Mouse (Mus musculus) neural tube, embryonic 14.5 days (tissue): ENCODE results near the gene Rnf26. TPM values are rescaled to one million over a fixed set of nuclear protein-coding genes. Genes with fewer than 3 reads are reported as not detected.
A peak's percentile ranks its signal among the peaks of the same experiment; 100 is the strongest.

Source experiments
- ATAC-seq: fragments of 200-750 bp; cut with Nextera tagmentation; 2 replicates; pipeline ENCODE4 v1.8.0; 2017; ENCODE audit warnings: low read depth, mild to moderate bottlenecking, moderate TSS enrichment, moderate library complexity
- H3K27ac ChIP-seq: fragments of 300-500 bp; sonication (generic); 2 replicates; pipeline ENCODE4 v1.5.1; 2014; ENCODE audit warnings: low read depth, mild to moderate bottlenecking, control low read depth, low read length, moderate library complexity, mixed read lengths
- H3K27me3 ChIP-seq: fragments of 300-500 bp; sonication (generic); 2 replicates; pipeline ENCODE4 v1.6.1; 2014; ENCODE audit warnings: low read length; ENCODE audit not compliant: control insufficient read depth, insufficient read depth
- H3K36me3 ChIP-seq: fragments of 300-500 bp; sonication (generic); 2 replicates; pipeline ENCODE4 v1.6.1; 2014; ENCODE audit warnings: low read length, mixed read lengths; ENCODE audit not compliant: control insufficient read depth, insufficient read depth
- H3K4me1 ChIP-seq: fragments of 300-500 bp; sonication (generic); 2 replicates; pipeline ENCODE4 v1.6.1; 2014; ENCODE audit warnings: low read length; ENCODE audit not compliant: control insufficient read depth, insufficient read depth
- H3K4me2 ChIP-seq: fragments of 300-500 bp; sonication (generic); 2 replicates; pipeline ENCODE4 v1.6.1; 2014; ENCODE audit warnings: mild to moderate bottlenecking, low read depth, low read length, control low read depth
- H3K4me3 ChIP-seq: fragments of 300-500 bp; sonication (generic); 2 replicates; pipeline ENCODE4 v1.5.1; 2014; ENCODE audit warnings: low read depth, low read length, control low read depth, mixed read lengths
- H3K9ac ChIP-seq: fragments of 300-500 bp; sonication (generic); replicated peaks from 2 replicates; pipeline ENCODE4 v1.6.1; 2014; ENCODE audit warnings: low read depth, mild to moderate bottlenecking, control low read depth, low read length, mixed read lengths
- H3K9me3 ChIP-seq: fragments of 300-500 bp; sonication (generic); 2 replicates; pipeline ENCODE4 v1.6.1; 2016; ENCODE audit warnings: low read length; ENCODE audit not compliant: control insufficient read depth
- WGBS: fragments of 180-500 bp; shearing (Covaris S2); extraction: QIAGEN DNeasy Blood & Tissue Kit; methylation state at CpG from one replicate; pipeline ENCODE4 v1.1.7; 2014; 5-methylcytosine and 5-hydroxymethylcytosine counted together
- polyA plus RNA-seq: library from polyadenylated mRNA; unstranded; fragments of >200 nt; fragmentation: Nextera tagmentation; extraction: Ambion mirVana; gene quantifications from 2 replicates; pipeline ENCODE4 v1.2.1, GENCODE M21; 2014

Rnf26 gene
- polyA plus RNA-seq, 1 experiment from 2014 or later, result 28.9 TPM

- Histone ChIP-seq H3K9ac (peak overlapping the region; percentile 46), H3K4me3 (peak overlapping the region; percentile 23), H3K4me2 (peak overlapping the region; percentile 53), H3K27me3 (peaks cover 18% of the 10 kb centered on the region), H3K36me3 (no peaks in the 10 kb centered on the region), H3K27ac (no peak overlapping the region; the same call in 1 of the 2 replicates), H3K9me3 (no peaks in the 10 kb centered on the region), H3K4me1 (peaks cover 12% of the 10 kb centered on the region)
- WGBS, result 11% methylated on average over 9 of the region's 9 CpGs
- no peak for ATAC-seq
These were observed 16.3 kb upstream of the Rnf26 start for GRCm38 (mm10) chr9:44129633-44130032.

- Histone ChIP-seq H3K4me3 (no peak overlapping the region), H3K4me1 (peaks cover 7% of the 10 kb centered on the region), H3K27me3 (peaks cover 5% of the 10 kb centered on the region; the same call in 1 of the 2 replicates), H3K36me3 (no peaks in the 10 kb centered on the region), H3K4me2 (no peak overlapping the region), H3K9ac (no peak overlapping the region), H3K27ac (no peak overlapping the region), H3K9me3 (no peaks in the 10 kb centered on the region)
- 55% methylated on average over 3 of the region's 3 CpGs for WGBS
- ATAC-seq, result no peak
These were observed 14.1 kb upstream of the Rnf26 start for GRCm38 (mm10) chr9:44127351-44127801.

GRCm38 (mm10) chr9:44126746-44127145 is 13.4 kb upstream of the Rnf26 start:
- 90% methylated on average over 3 of the region's 3 CpGs for WGBS
- no peak overlapping the region for H3K9ac ChIP-seq
- no peak overlapping the region for H3K4me2 ChIP-seq
- H3K36me3 ChIP-seq, result no peaks in the 10 kb centered on the region
- no peak overlapping the region for H3K27ac ChIP-seq
- no peak overlapping the region for H3K4me3 ChIP-seq
- H3K4me1 ChIP-seq, result peaks cover 7% of the 10 kb centered on the region
- H3K9me3 ChIP-seq, result no peaks in the 10 kb centered on the region
- ATAC-seq, result no peak
- 0 out of 2 replicates have a peak, but pooled peaks cover 3% of the 10 kb centered on the region for H3K27me3 ChIP-seq

- no peaks in the 10 kb centered on the region for H3K36me3 ChIP-seq
- 30% methylated on average over 18 of the region's 18 CpGs for WGBS
- 0 out of 2 replicates have a peak overlapping the region, but pooled peaks have one; percentile 14 for H3K4me2 ChIP-seq
- no peak overlapping the region for H3K9ac ChIP-seq
- no peak overlapping the region for H3K4me3 ChIP-seq
- H3K27me3 ChIP-seq, result no peaks in the 10 kb centered on the region
- H3K9me3 ChIP-seq, result no peaks in the 10 kb centered on the region
- peak; percentile 67 for ATAC-seq
- H3K27ac ChIP-seq, result no peak overlapping the region
- H3K4me1 ChIP-seq, result peaks cover 7% of the 10 kb centered on the region
These were observed 12.5 kb upstream of the Rnf26 start for GRCm38 (mm10) chr9:44125546-44126428.

GRCm38 (mm10) chr9:44125026-44125425 is 11.7 kb upstream of the Rnf26 start:
- no peaks in the 10 kb centered on the region for H3K27me3 ChIP-seq
- no peaks in the 10 kb centered on the region for H3K9me3 ChIP-seq
- H3K4me2 ChIP-seq, result no peak overlapping the region
- H3K4me1 ChIP-seq, result peaks cover 3% of the 10 kb centered on the region
- 59% methylated on average over 5 of the region's 5 CpGs for WGBS
- H3K4me3 ChIP-seq, result no peak overlapping the region
- no peaks in the 10 kb centered on the region for H3K36me3 ChIP-seq
- no peak overlapping the region for H3K27ac ChIP-seq
- H3K9ac ChIP-seq, result no peak overlapping the region
- no peak for ATAC-seq

- H3K4me2 ChIP-seq, result no peak overlapping the region
These were observed 11.0 kb upstream of the Rnf26 start for GRCm38 (mm10) chr9:44124317-44124716.

GRCm38 (mm10) chr9:44119948-44120465 is 6.7 kb upstream of the Rnf26 start:
- no peak overlapping the region for H3K27ac ChIP-seq
- H3K4me1 ChIP-seq, result no peaks in the 10 kb centered on the region
- no peak overlapping the region for H3K4me2 ChIP-seq
- WGBS, result 85% methylated on average over 8 of the region's 8 CpGs
- H3K27me3 ChIP-seq, result no peaks in the 10 kb centered on the region
- H3K4me3 ChIP-seq, result no peak overlapping the region
- H3K36me3 ChIP-seq, result no peaks in the 10 kb centered on the region
- ATAC-seq, result no peak
- H3K9ac ChIP-seq, result no peak overlapping the region
- no peaks in the 10 kb centered on the region for H3K9me3 ChIP-seq

More at GRCm38 (mm10) chr9:44124317-44124716, 11.0 kb upstream of the Rnf26 start:
- H3K4me1 ChIP-seq, result no peaks in the 10 kb centered on the region
- no peaks in the 10 kb centered on the region for H3K9me3 ChIP-seq
- no peak for ATAC-seq
- no peak overlapping the region for H3K4me3 ChIP-seq
- H3K27ac ChIP-seq, result no peak overlapping the region
- H3K27me3 ChIP-seq, result no peaks in the 10 kb centered on the region
- 74% methylated on average over 6 of the region's 6 CpGs for WGBS
- no peaks in the 10 kb centered on the region for H3K36me3 ChIP-seq
- H3K9ac ChIP-seq, result no peak overlapping the region

- Histone ChIP-seq H3K4me1 (no peaks in the 10 kb centered on the region), H3K4me3 (no peak overlapping the region), H3K9me3 (no peaks in the 10 kb centered on the region), H3K27me3 (no peaks in the 10 kb centered on the region), H3K36me3 (no peaks in the 10 kb centered on the region), H3K9ac (no peak overlapping the region), H3K27ac (no peak overlapping the region), H3K4me2 (no peak overlapping the region)
- no peak for ATAC-seq
- 47% methylated on average over 5 of the region's 5 CpGs for WGBS
These were observed 5.7 kb upstream of the Rnf26 start for GRCm38 (mm10) chr9:44119011-44119410.

GRCm38 (mm10) chr9:44116182-44116581 is 2.9 kb upstream of the Rnf26 start:
- Histone ChIP-seq H3K9me3 (no peaks in the 10 kb centered on the region), H3K4me2 (no peak overlapping the region), H3K27me3 (no peaks in the 10 kb centered on the region), H3K27ac (no peak overlapping the region), H3K9ac (no peak overlapping the region), H3K4me3 (no peak overlapping the region), H3K4me1 (no peaks in the 10 kb centered on the region), H3K36me3 (no peaks in the 10 kb centered on the region)
- WGBS, result 94% methylated on average over 4 of the region's 4 CpGs
- no peak for ATAC-seq
